Mouse (Mus musculus): ENCODE measurements around the gene Psg29.

Psg29 gene

GRCm38 (mm10) chr7:17203177-17203576, at the start of gene Psg29:
Psg29 (plus strand) TSS chr7:17203477.
- DNase-seq (ENCODE audit: low read depth): no peak

- peak; percentile 45 for DNase-seq (ENCODE audit: low read depth)
These were observed 47.6 kb upstream of the Psg29 start for GRCm38 (mm10) chr7:17155634-17156033.

DNA sequence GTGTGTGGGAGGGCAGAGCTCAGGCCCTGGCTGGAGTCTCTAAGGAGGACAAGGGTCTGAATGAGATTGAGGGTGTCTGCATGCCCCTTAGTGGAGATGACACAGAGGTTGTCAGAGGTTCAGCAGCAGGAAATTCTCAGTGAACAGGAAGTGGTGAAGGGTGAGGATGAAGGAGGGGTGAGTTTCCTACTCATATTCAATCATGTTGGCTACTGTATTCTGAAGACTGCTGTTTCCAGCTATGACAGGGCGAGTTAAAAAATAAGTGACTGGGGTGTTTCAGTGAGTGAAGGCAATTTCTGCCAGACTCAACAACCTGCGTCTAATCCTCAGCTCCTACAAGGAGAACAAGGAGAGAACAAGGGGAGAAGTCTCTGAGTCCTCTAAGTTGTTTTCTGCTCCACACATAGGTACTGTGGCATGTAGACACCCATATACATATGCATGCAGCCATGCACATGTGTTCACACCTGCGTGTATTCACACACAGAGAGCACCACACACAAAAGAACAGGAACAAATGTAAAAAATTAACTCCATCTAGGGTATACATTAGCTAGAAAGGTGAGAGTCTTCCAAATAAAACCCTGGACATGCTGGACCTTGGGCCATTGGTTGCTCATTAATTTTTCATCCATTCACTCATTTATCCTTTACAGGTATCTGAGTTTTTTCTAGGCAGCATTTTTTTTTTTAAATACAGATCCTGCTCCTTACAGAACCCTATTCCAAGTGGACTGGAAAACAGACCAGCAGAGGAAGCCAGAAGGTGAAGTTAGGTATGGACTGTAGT, 46.2 kb upstream of the Psg29 start:
- DNase-seq (ENCODE audit: low read depth): no peak

DNA sequence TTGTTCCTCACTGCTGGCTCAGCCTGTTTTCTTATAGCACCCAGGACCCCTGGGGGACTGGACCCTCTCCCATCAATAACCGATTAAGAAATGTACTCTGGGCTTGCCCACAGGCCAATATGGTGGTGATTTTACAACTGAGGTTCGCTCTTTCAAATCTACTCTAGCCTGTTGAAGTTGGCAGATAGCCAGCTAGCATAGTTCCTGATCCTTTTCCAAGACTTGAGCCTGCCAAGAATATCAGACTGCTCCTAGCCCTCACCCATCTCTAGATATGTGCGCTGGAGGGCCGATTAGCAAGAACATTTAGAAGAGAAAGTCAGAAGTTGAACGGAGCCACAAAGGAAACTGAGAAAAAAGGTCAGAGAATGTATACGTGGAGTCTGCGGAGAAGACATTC, 44.3 kb upstream of the Psg29 start:
- DNase-seq (ENCODE audit: low read depth): no peak

GRCm38 (mm10) chr7:17171827-17172226, 31.4 kb upstream of the Psg29 start:
- no peak for DNase-seq (ENCODE audit: low read depth)

GRCm38 (mm10) chr7:17205530-17206184, 2.4 kb downstream of the Psg29 start:
- DNase-seq (ENCODE audit: low read depth): no peak

Measured in naive thymus-derived CD4-positive, alpha-beta T cell, adult 2 months (primary cell).